Mouse (Mus musculus) heart, adult 2 months (tissue): Measurements from ENCODE around the gene Pdgfb. TPM values are rescaled to one million over a fixed set of nuclear protein-coding genes. Genes with fewer than 3 reads are reported as not detected.
A peak's percentile ranks its signal among the peaks of the same experiment; 100 is the strongest.

Source experiments
- DNase-seq, 2 experiments: peaks; one replicate each; pipeline ENCODE4 v3.0.0; 2021
- H3K27ac ChIP-seq: fragments of 200-600 bp; 2 replicates; pipeline ENCODE4 v1.8.1; 2022
- H3K27me3 ChIP-seq: fragments of 200-500 bp; 2 replicates; pipeline ENCODE4 v1.6.1; 2012; ENCODE audit warnings: mild to moderate bottlenecking, low read length, inconsistent platforms, mixed read lengths; ENCODE audit not compliant: control insufficient read depth, insufficient read depth
- H3K36me3 ChIP-seq: fragments of 200-500 bp; 2 replicates; pipeline ENCODE4 v1.6.1; 2012; ENCODE audit warnings: low read length, inconsistent platforms; ENCODE audit not compliant: control insufficient read depth, insufficient read depth
- H3K4me1 ChIP-seq: fragments of 200-500 bp; 2 replicates; pipeline ENCODE4 v1.6.1; 2011; ENCODE audit warnings: low read length; ENCODE audit not compliant: control insufficient read depth, insufficient read depth
- H3K4me3 ChIP-seq: fragments of 200-600 bp; 2 replicates; pipeline ENCODE4 v1.8.1; 2022
- H3K79me2 ChIP-seq: fragments of 200-500 bp; replicated peaks from 2 replicates; pipeline ENCODE4 v1.6.1; 2012; ENCODE audit warnings: mild to moderate bottlenecking, inconsistent platforms, low read length, moderate library complexity, mixed read lengths; ENCODE audit not compliant: control insufficient read depth, insufficient read depth
- H3K9ac ChIP-seq: fragments of 200-500 bp; 2 replicates; pipeline ENCODE4 v1.6.1; 2012; ENCODE audit warnings: low read depth, mild to moderate bottlenecking, control low read depth, inconsistent platforms, low read length, mixed read lengths
- CTCF ChIP-seq: fragments of 200-600 bp; IDR thresholded peaks from 2 replicates; pipeline ENCODE4 v1.8.1; 2022; ENCODE audit warnings: antibody characterized with exemption, mild to moderate bottlenecking, moderate library complexity
- EP300 ChIP-seq: fragments of 200-500 bp; IDR thresholded peaks from 2 replicates; pipeline ENCODE4 v1.6.1; 2011; ENCODE audit warnings: low read depth, low read length, control low read depth; ENCODE audit not compliant: insufficient read depth
- POLR2A ChIP-seq: fragments of 200-500 bp; IDR thresholded peaks from 2 replicates; pipeline ENCODE4 v1.6.1; 2011; ENCODE audit warnings: mild to moderate bottlenecking, low read depth, low read length, control low read depth; ENCODE audit not compliant: insufficient read depth
- WGBS: fragments of 180-500 bp; shearing (Covaris S2); methylation state at CpG from one replicate; pipeline ENCODE4 v1.1.7; 2018; 5-methylcytosine and 5-hydroxymethylcytosine counted together
- intact Hi-C: fragments of 180-260 bp; cut with DNase I; formaldehyde crosslinking; loops from one replicate; pipeline ENCODE4 v1.15.1; 2025
- polyA plus RNA-seq: library from polyadenylated mRNA; depleted of rRNA; stranded (reverse); fragments of >200 nt; gene quantifications from 2 replicates; pipeline ENCODE4 v1.2.3, GENCODE M21; 2012
- total RNA-seq, 2 experiments: library from RNA; stranded (reverse); gene quantifications; 2 replicates each; pipeline ENCODE4 v1.2.3; 2021

Pdgfb gene
- total and polyA plus RNA-seq, 3 experiments: 27.1 to 32.6 (median 27.3) TPM

- no peaks in the 10 kb centered on the region for H3K4me1 ChIP-seq
- H3K27me3 ChIP-seq: no peaks in the 10 kb centered on the region; the same call in 1 of the 2 replicates
- WGBS: 93% methylated on average over 11 of the region's 11 CpGs
- no peak within 1 kb of the TSS for H3K4me3 ChIP-seq
- H3K36me3 ChIP-seq: no peaks in the 10 kb centered on the region
- H3K27ac ChIP-seq: no peak within 1 kb of the TSS
- TF ChIP-seq EP300: no peak
- TF ChIP-seq CTCF: no peak
- no peak for TF ChIP-seq POLR2A
- no peak for DNase-seq
- no peaks in the 10 kb centered on the region for H3K79me2 ChIP-seq
- no peak within 1 kb of the TSS for H3K9ac ChIP-seq
- intact Hi-C loops: no loop called here
These were observed 43.8 kb downstream of the Pdgfb start, which contains the start of gene Cbx7 for GRCm38 (mm10) chr15:79970940-79971339. Gene Cbx7 (minus strand): TSS chr15:79971119.

- 96% methylated on average over 18 of the region's 18 CpGs for WGBS
- no peak overlapping the region for H3K9ac ChIP-seq
- no peaks in the 10 kb centered on the region for H3K36me3 ChIP-seq
- intact Hi-C loops: no loop called here
- no peak overlapping the region for H3K4me3 ChIP-seq
- H3K27ac ChIP-seq: no peak overlapping the region
- TF ChIP-seq EP300 (no peak), POLR2A (no peak), CTCF (no peak)
- no peaks in the 10 kb centered on the region for H3K79me2 ChIP-seq
- no peak for DNase-seq
- no peaks in the 10 kb centered on the region for H3K4me1 ChIP-seq
- H3K27me3 ChIP-seq: no peaks in the 10 kb centered on the region; the same call in 1 of the 2 replicates
These were observed 44.3 kb downstream of the Pdgfb start for GRCm38 (mm10) chr15:79970491-79970890.

- H3K9ac ChIP-seq: no peak overlapping the region
- intact Hi-C loops: no loop called here
- H3K4me3 ChIP-seq: no peak overlapping the region
- no peaks in the 10 kb centered on the region for H3K4me1 ChIP-seq
- H3K27ac ChIP-seq: no peak overlapping the region
- TF ChIP-seq CTCF: no peak
- no peak for TF ChIP-seq POLR2A
- no peak for TF ChIP-seq EP300
- 90% methylated on average over 6 of the region's 6 CpGs for WGBS
- H3K27me3 ChIP-seq: no peaks in the 10 kb centered on the region
- H3K36me3 ChIP-seq: no peaks in the 10 kb centered on the region
- DNase-seq: no peak
- no peaks in the 10 kb centered on the region for H3K79me2 ChIP-seq
These were observed 47.4 kb downstream of the Pdgfb start for GRCm38 (mm10) chr15:79967346-79967745.

DNA sequence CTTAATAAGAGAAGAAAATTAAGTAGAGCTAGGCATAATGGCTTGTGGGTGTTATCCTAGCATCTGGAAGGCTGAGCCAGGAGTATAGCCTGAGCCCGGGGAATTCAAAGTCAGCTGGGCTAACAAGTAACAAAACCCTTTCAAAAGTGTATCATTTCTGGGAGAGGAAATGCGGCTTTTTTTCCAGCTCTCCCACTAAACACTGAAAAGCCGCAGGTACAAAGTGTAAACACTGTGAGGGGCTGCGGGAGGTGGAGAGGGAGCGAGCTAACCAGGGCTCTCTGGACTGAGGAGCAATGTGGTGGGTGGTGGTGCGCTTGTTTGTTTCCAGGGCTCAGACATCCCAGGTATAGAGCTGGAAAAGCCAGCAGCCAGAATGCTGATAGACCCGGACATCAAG, 50.4 kb downstream of the Pdgfb start:
- H3K79me2 ChIP-seq: no peaks in the 10 kb centered on the region
- H3K36me3 ChIP-seq: no peaks in the 10 kb centered on the region
- H3K4me1 ChIP-seq: no peaks in the 10 kb centered on the region
- intact Hi-C loops: no loop called here
- H3K27me3 ChIP-seq: no peaks in the 10 kb centered on the region
- H3K9ac ChIP-seq: no peak overlapping the region
- WGBS: 91% methylated on average over 7 of the region's 7 CpGs
- H3K27ac ChIP-seq: no peak overlapping the region
- DNase-seq: no peak
- TF ChIP-seq CTCF (no peak), EP300 (no peak), POLR2A (no peak)
- H3K4me3 ChIP-seq: no peak overlapping the region

DNA sequence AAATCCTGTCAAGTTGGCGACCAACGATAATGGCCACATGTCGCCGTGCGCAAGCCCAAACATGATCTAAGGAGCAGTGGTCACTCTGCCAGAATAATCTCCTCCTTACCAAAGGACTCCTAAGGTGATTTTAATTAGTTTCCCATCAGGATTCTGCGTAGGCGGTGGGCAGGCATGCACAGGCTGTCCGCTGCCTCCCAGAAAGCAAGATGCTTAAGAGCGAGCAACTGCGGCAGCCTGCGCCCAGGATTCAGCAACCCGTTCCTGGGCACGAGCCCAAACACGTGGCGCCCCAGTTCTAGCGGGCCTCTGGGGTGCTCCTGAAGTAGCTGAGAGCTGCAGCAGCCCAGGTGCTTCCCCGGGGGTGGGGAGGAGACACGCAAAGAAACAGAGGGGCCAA, 52.1 kb downstream of the Pdgfb start:
- Histone ChIP-seq H3K4me3 (no peak overlapping the region), H3K79me2 (no peaks in the 10 kb centered on the region), H3K9ac (no peak overlapping the region), H3K27me3 (no peaks in the 10 kb centered on the region), H3K27ac (no peak overlapping the region), H3K4me1 (no peaks in the 10 kb centered on the region), H3K36me3 (no peaks in the 10 kb centered on the region)
- TF ChIP-seq POLR2A (no peak), EP300 (no peak), CTCF (no peak)
- 90% methylated on average over 18 of the region's 18 CpGs for WGBS
- no peak for DNase-seq
- intact Hi-C loops: no loop called here

DNA sequence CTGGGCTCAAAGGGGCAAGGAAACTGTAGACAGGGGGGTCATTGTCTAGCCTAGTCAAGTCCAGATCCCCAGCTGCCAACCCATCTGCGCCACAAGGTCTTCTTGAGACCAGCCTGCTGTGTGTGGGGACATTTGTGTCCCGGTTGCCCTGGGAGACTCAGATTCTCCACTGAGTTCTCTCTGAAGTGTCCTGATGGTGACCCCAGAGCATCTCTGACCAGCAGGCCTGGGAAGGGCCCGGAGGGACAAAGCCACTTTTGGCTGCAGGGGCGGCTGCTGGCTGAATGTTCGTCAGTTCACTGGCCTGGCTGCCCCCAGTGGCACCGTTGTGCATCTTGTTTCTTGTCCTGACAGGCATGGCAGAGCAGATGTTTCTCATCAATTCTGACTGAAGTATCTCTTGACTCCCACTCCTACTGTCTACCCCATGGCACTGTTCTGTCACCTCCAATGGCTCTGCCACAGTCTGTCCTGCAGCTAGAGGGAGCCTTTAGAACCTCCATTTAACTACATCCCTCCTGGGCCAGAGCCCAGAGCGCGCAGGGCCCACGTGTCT, 53.3 kb downstream of the Pdgfb start:
- no peaks in the 10 kb centered on the region for H3K36me3 ChIP-seq
- TF ChIP-seq EP300 (no peak), CTCF (peak; percentile 68)
- peak; percentile 42 to 44 for DNase-seq
- no peak overlapping the region for H3K4me3 ChIP-seq
- no peaks in the 10 kb centered on the region for H3K4me1 ChIP-seq
- H3K27me3 ChIP-seq: no peaks in the 10 kb centered on the region
- intact Hi-C loops: no loop called here
- no peak overlapping the region for H3K27ac ChIP-seq
- no peak overlapping the region for H3K9ac ChIP-seq
- H3K79me2 ChIP-seq: no peaks in the 10 kb centered on the region
- 67% methylated on average over 9 of the region's 9 CpGs for WGBS
